Mouse (Mus musculus) stomach, postnatal 0 days (tissue): ENCODE measurements around the gene Utrn.

Experiments used
- CTCF ChIP-seq: IDR thresholded peaks from 2 replicates; pipeline ENCODE4 v1.5.1; 2016; ENCODE audit warnings: antibody characterized with exemption, low read depth, mild to moderate bottlenecking, moderate library complexity
- EP300 ChIP-seq: optimal IDR thresholded peaks from 2 replicates; pipeline ENCODE3; 2016; ENCODE audit warnings: antibody characterized with exemption

DNA sequence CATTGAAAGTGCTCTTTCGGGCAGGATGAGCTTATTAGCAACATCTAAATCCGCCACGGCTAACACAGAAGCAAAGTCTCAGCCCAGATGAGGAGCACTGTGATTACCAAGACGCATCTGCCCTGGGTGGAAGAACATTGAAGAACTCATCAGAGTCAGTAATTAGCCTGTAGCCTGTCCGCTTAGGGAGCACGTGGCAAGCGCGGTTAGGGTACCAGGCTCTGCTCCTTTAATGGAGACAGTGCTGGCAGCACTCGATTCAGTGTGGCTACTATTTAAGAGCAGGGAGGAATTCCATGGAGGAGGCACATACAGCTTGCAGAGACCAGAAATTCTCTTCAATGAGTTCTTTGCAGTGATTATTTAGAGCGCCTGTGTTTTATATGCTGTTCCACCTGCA lies 294.4 kb downstream of the Utrn start:
- TF ChIP-seq CTCF (no peak), EP300 (no peak)
